Mouse (Mus musculus) CH12.LX (cell line): Measurements from ENCODE around the gene Abo. TPM values are rescaled to one million over a fixed set of nuclear protein-coding genes. Genes with fewer than 3 reads are reported as not detected.

Experiments used
- DNase-seq: peaks from one replicate; pipeline ENCODE4 v3.0.0-alpha.2; 2013; ENCODE audit errors: extremely low read depth
- H3K27ac ChIP-seq: 2 replicates; pipeline ENCODE4 v1.5.1; 2012; ENCODE audit warnings: low read depth, mild to moderate bottlenecking, control low read depth, moderate library complexity; ENCODE audit not compliant: insufficient read depth
- H3K27me3 ChIP-seq: replicated peaks from 2 replicates; pipeline ENCODE3; 2012; ENCODE audit warnings: inconsistent platforms
- H3K36me3 ChIP-seq, 2 experiments: replicated peaks in 1 of 2; 2 replicates each; pipeline versions ENCODE3 to v1.6.1; 2012; ENCODE audit warnings: inconsistent platforms in 1 of 2, low read length in 1 of 2, mild to moderate bottlenecking in 1 of 2, mixed read lengths in 1 of 2, moderate library complexity in 1 of 2; ENCODE audit not compliant: control insufficient read depth in 1 of 2, insufficient read depth in 1 of 2
- H3K4me1 ChIP-seq, 2 experiments: 2 replicates each; pipeline ENCODE4 v1.6.1; 2012; ENCODE audit warnings: inconsistent platforms in 1 of 2, moderate library complexity in 1 of 2; ENCODE audit not compliant: insufficient read depth in 2 of 2, control insufficient read depth in 1 of 2
- H3K4me2 ChIP-seq: 2 replicates; pipeline ENCODE4 v1.6.1; 2012; ENCODE audit warnings: low read depth, mild to moderate bottlenecking, control low read depth; ENCODE audit not compliant: poor library complexity, insufficient read depth, severe bottlenecking
- H3K4me3 ChIP-seq, 3 experiments: fragments of 150-350 bp in 1 of 3; sonication (generic) in 1 of 3; replicated peaks in 1 of 3; 2 replicates each; pipeline versions ENCODE3 to v1.5.1; 2011 to 2012; ENCODE audit warnings: low read depth in 2 of 3, low read length in 2 of 3, mild to moderate bottlenecking in 2 of 3, moderate library complexity in 2 of 3, control low read depth in 1 of 3, improper control_type of control experiment in 1 of 3, inconsistent platforms in 1 of 3, mixed read lengths in 1 of 3; ENCODE audit not compliant: poor library complexity in 1 of 3
- H3K79me2 ChIP-seq: replicated peaks from 2 replicates; pipeline ENCODE4 v1.6.1; 2012; ENCODE audit warnings: mild to moderate bottlenecking, moderate library complexity; ENCODE audit not compliant: control insufficient read depth, poor library complexity, insufficient read depth, severe bottlenecking; ENCODE audit errors: extremely low read depth
- H3K9ac ChIP-seq: 2 replicates; pipeline ENCODE4 v1.6.1; 2012; ENCODE audit warnings: low read depth, mild to moderate bottlenecking, control low read depth, moderate library complexity; ENCODE audit not compliant: insufficient read depth
- H3K9me3 ChIP-seq: replicated peaks from 2 replicates; pipeline ENCODE3; 2012; ENCODE audit warnings: low read length, inconsistent platforms, mixed read lengths
- CTCF ChIP-seq, 2 experiments: IDR thresholded peaks in 1 of 2; conservative IDR thresholded peaks in 1 of 2; 2 replicates each; pipeline ENCODE4 v1.5.1; 2011 to 2012; ENCODE audit warnings: low read depth in 2 of 2, low read length in 2 of 2, improper control_type of control experiment in 1 of 2, inconsistent platforms in 1 of 2, mild to moderate bottlenecking in 1 of 2, moderate library complexity in 1 of 2
- EP300 ChIP-seq: IDR thresholded peaks from 2 replicates; pipeline ENCODE4 v1.6.1; 2011; ENCODE audit warnings: low read length, improper control_type of control experiment
- GABPA ChIP-seq: IDR thresholded peaks from 2 replicates; pipeline ENCODE4 v1.6.1; 2012; ENCODE audit warnings: low read depth, low read length, improper control_type of control experiment, inconsistent platforms; ENCODE audit not compliant: insufficient replicate concordance
- HCFC1 ChIP-seq: IDR thresholded peaks from 2 replicates; pipeline ENCODE4 v1.6.1; 2012; ENCODE audit warnings: low read depth, mild to moderate bottlenecking, inconsistent platforms, low read length, improper control_type of control experiment
- KAT2A ChIP-seq: IDR thresholded peaks from 2 replicates; pipeline ENCODE4 v1.6.1; 2012; ENCODE audit warnings: low read length, improper control_type of control experiment, inconsistent platforms; ENCODE audit not compliant: insufficient replicate concordance
- MEF2A ChIP-seq: IDR thresholded peaks from 2 replicates; pipeline ENCODE4 v1.6.1; 2014; ENCODE audit warnings: low read depth, mild to moderate bottlenecking, inconsistent platforms, low read length, improper control_type of control experiment, borderline replicate concordance
- NRF1 ChIP-seq: IDR thresholded peaks from 2 replicates; pipeline ENCODE4 v1.6.1; 2014; ENCODE audit warnings: low read depth, mild to moderate bottlenecking, inconsistent platforms, low read length, improper control_type of control experiment, moderate library complexity
- SIN3A ChIP-seq: IDR thresholded peaks from 2 replicates; pipeline ENCODE4 v1.6.1; 2012; ENCODE audit warnings: low read length, improper control_type of control experiment, inconsistent platforms
- SMC3 ChIP-seq: IDR thresholded peaks from 2 replicates; pipeline ENCODE4 v1.6.1; 2011; ENCODE audit warnings: low read depth, low read length, improper control_type of control experiment
- UBTF ChIP-seq: IDR thresholded peaks from 2 replicates; pipeline ENCODE4 v1.6.1; 2012; ENCODE audit warnings: low read depth, mild to moderate bottlenecking, inconsistent platforms, low read length, improper control_type of control experiment, moderate library complexity
- USF1 ChIP-seq: IDR thresholded peaks from 2 replicates; pipeline ENCODE4 v1.6.1; 2014; ENCODE audit warnings: low read depth, mild to moderate bottlenecking, inconsistent platforms, low read length, improper control_type of control experiment
- ZKSCAN1 ChIP-seq: IDR thresholded peaks from 2 replicates; pipeline ENCODE4 v1.6.1; 2012; ENCODE audit warnings: low read depth, inconsistent platforms, low read length, improper control_type of control experiment, borderline replicate concordance
- ZMIZ1 ChIP-seq: IDR thresholded peaks from 2 replicates; pipeline ENCODE4 v1.6.1; 2012; ENCODE audit warnings: low read depth, mild to moderate bottlenecking, inconsistent platforms, low read length, improper control_type of control experiment
- dilution Hi-C: fragments of 300-500 bp; cut with MboI; formaldehyde crosslinking; loops from 2 replicates; pipeline ENCODE4 v1.14.3; 2020; ENCODE audit warnings: low sequenced_read_pairs; ENCODE audit not compliant: extremely low pct_unique_long_range_greater_than_20kb, extremely low pct_ligation_motif_present
- in situ Hi-C: fragments of 300-500 bp; cut with MboI; formaldehyde crosslinking; loops from 3 replicates; pipeline ENCODE4 v1.14.3; 2019; ENCODE audit warnings: low sequenced_read_pairs, low pct_ligation_motif_present, low pct_unique_long_range_greater_than_20kb, mixed read lengths
- polyA plus RNA-seq: library from polyadenylated mRNA; unstranded; fragments of >175 nt; gene quantifications from 2 replicates; pipeline ENCODE4 v1.2.1, GENCODE M21; 2012; ENCODE audit warnings: low read depth; ENCODE audit not compliant: insufficient read length
- total RNA-seq, 2 experiments: library from RNA; depleted of rRNA; stranded (reverse); fragments of 300-350 nt in 1 of 2; fragments of >200 nt in 1 of 2; gene quantifications; 2 replicates each; pipeline ENCODE4 v1.2.3; 2012 to 2014

Gene Abo
- total and polyA plus RNA-seq, 3 experiments = not detected

DNA sequence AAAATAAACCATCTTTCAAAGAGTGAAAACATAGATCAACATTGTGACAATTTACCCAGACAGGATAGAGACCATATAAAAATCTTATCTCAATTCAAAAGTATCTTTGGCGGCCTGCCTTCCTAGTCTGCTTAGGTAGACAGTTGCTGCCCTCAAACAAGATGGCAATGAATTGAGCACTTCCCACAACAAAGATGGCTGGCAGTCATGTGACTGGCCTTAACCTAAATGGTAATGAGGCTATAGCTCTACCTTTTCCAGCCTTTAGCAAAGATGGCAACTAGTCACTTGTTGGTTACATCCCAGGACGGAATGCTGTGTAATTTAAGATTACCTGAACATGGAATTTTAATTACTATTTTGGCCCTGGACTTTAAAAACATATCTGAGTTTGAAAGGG, 32.3 kb downstream of the Abo start:
- no peaks in the 10 kb centered on the region for H3K9me3 ChIP-seq
- DNase-seq = no peak
- H3K79me2 ChIP-seq = no peaks in the 10 kb centered on the region
- no peak overlapping the region for H3K27ac ChIP-seq
- no peaks in the 10 kb centered on the region for H3K36me3 ChIP-seq
- H3K4me1 ChIP-seq = peaks cover 0 to 4% of the 10 kb centered on the region in 2 experiments; a peak in 2 of 4 replicates
- no peak overlapping the region for H3K9ac ChIP-seq
- TF ChIP-seq MEF2A (no peak), NRF1 (peak; percentile 54; the same call in 1 of the 2 replicates), USF1 (peak; percentile 29)
- H3K27me3 ChIP-seq = peaks cover 7% of the 10 kb centered on the region
- in situ Hi-C loops (no loop called here), dilution Hi-C loops (no loop called here)
- H3K4me3 ChIP-seq = no peak overlapping the region
- H3K4me2 ChIP-seq = no peak overlapping the region

DNA sequence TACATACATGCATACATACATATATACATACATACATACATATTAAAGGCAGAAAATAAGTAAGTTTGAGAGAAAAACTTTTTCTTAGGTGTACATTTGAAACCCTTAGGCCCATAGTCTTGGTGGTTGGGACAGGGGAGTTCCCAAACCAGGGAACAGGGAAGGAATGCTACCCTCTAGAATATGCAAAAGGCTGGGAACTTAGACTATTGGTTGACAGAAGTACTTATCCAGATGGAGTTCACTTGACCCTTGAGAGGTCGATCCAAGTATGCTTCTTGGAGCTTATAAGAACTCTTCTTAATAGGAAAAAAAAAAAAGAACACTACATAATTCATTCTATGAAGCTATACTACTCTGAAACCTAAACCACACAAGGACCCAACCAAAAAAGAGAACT, 36.7 kb downstream of the Abo start:
- in situ Hi-C loops = no loop called here
- Histone ChIP-seq H3K27me3 (peaks cover 23% of the 10 kb centered on the region), H3K4me1 (no peaks in the 10 kb centered on the region), H3K79me2 (no peaks in the 10 kb centered on the region), H3K27ac (no peak overlapping the region), H3K9ac (no peak overlapping the region), H3K4me2 (no peak overlapping the region), H3K4me3 (no peak overlapping the region), H3K9me3 (no peaks in the 10 kb centered on the region), H3K36me3 (no peaks in the 10 kb centered on the region)
- dilution Hi-C loops = no loop called here
- DNase-seq = no peak
- no peak for TF ChIP-seq CTCF (conservative IDR thresholded peaks at IDR 0.05 in 1 of 2, IDR thresholded peaks at IDR 0.05 in 1 of 2; ENCODE audit: low read depth in 2 of 2, low read length in 2 of 2)
- TF ChIP-seq UBTF = no peak
- no peak for TF ChIP-seq HCFC1
- no peak for TF ChIP-seq GABPA
- TF ChIP-seq ZMIZ1 = no peak
- TF ChIP-seq ZKSCAN1 = no peak
- TF ChIP-seq MEF2A = no peak
- no peak for TF ChIP-seq SIN3A
- no peak for TF ChIP-seq SMC3
- no peak for TF ChIP-seq EP300
- TF ChIP-seq KAT2A = no peak

DNA sequence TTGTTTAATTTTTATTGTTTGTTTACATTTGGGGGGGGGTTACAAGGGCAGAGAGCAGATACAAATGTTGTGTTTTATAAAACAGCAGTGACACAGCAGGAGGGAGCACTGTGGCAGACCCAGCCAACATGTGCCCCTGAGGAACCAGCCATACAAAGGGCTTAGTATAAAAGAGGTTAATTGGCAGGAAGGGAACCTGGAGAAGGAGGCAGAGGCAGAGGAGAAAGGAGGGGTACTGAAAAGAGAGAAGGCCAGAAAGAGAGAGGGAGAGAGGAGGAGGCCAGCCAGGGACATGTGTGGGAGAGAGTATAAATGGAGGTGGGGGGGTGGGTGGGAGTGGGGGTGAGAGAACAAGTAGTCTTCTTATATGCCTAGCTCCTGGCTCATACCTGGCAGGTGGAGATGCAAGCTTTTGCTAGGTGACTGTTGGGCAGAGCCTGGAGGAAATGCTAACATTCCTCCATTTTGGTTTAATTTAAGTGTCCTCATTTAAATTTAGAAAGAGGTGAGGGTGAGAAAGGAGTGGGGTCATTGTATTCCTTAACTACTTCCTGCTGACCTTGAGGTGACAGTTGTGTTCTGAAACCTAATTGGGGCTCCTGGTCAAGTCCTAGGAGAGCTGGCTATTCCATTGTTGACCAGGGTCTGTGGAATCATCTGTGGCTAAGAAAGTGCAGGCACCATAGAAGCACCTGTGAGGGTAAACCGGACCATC, 37.4 kb downstream of the Abo start:
- TF ChIP-seq EP300 = no peak
- in situ Hi-C loops (no loop called here), dilution Hi-C loops (no loop called here)
- Histone ChIP-seq H3K27ac (no peak overlapping the region), H3K36me3 (no peaks in the 10 kb centered on the region), H3K27me3 (peaks cover 23% of the 10 kb centered on the region), H3K9me3 (no peaks in the 10 kb centered on the region), H3K79me2 (no peaks in the 10 kb centered on the region), H3K9ac (no peak overlapping the region), H3K4me1 (no peaks in the 10 kb centered on the region), H3K4me2 (no peak overlapping the region), H3K4me3 (no peak overlapping the region)
- no peak for DNase-seq

Other genes starting within 250 kb of the Abo start
- 0.88 and 1.2 TPM in 2 replicates for gene Fam69b, start 236.5 kb downstream of the Abo start, total RNA-seq (2012; rRNA removed)
- 0.16 TPM in 1 of 2 replicates, not detected in the other for gene Fam69b, start 236.5 kb downstream of the Abo start, total RNA-seq (2014; rRNA removed)
- gene Fam69b, start 236.5 kb downstream of the Abo start, polyA plus RNA-seq = not detected in 2 replicates
- not detected in 2 replicates for gene Lcn4, start 193.7 kb downstream of the Abo start, total RNA-seq (2012; rRNA removed)
- gene Lcn4, start 193.7 kb downstream of the Abo start, total RNA-seq (2014; rRNA removed) = not detected in 2 replicates
- gene Lcn4, start 193.7 kb downstream of the Abo start, polyA plus RNA-seq = not detected in 2 replicates
- 29.0 and 37.4 TPM in 2 replicates for gene Surf6, start 37.9 kb upstream of the Abo start, total RNA-seq (2012; rRNA removed)
- gene Surf6, start 37.9 kb upstream of the Abo start, total RNA-seq (2014; rRNA removed) = 34.8 and 37.7 TPM in 2 replicates
- gene Surf6, start 37.9 kb upstream of the Abo start, polyA plus RNA-seq = 47.5 and 52.1 TPM in 2 replicates
- 27.7 and 41.3 TPM in 2 replicates for gene Med22, start 45.7 kb upstream of the Abo start, total RNA-seq (2012; rRNA removed)
- 34.4 and 42.1 TPM in 2 replicates for gene Med22, start 45.7 kb upstream of the Abo start, total RNA-seq (2014; rRNA removed)
- gene Med22, start 45.7 kb upstream of the Abo start, polyA plus RNA-seq = 35.4 and 37.3 TPM in 2 replicates
- gene Rpl7a, start 45.8 kb upstream of the Abo start, total RNA-seq (2012; rRNA removed) = 3,395 and 3,529 TPM in 2 replicates
- 3,077 and 3,396 TPM in 2 replicates for gene Rpl7a, start 45.8 kb upstream of the Abo start, total RNA-seq (2014; rRNA removed)
- 1,126 and 1,142 TPM in 2 replicates for gene Rpl7a, start 45.8 kb upstream of the Abo start, polyA plus RNA-seq
- gene Surf2, start 51.4 kb upstream of the Abo start, total RNA-seq (2012; rRNA removed) = 28.7 and 36.9 TPM in 2 replicates
- gene Surf2, start 51.4 kb upstream of the Abo start, total RNA-seq (2014; rRNA removed) = 39.9 and 43.9 TPM in 2 replicates
- gene Surf2, start 51.4 kb upstream of the Abo start, polyA plus RNA-seq = 74.5 and 77.1 TPM in 2 replicates
- gene Surf1, start 51.6 kb upstream of the Abo start, total RNA-seq (2012; rRNA removed) = 58.7 and 64.6 TPM in 2 replicates
- gene Surf1, start 51.6 kb upstream of the Abo start, total RNA-seq (2014; rRNA removed) = 43.4 and 48.1 TPM in 2 replicates
- gene Surf1, start 51.6 kb upstream of the Abo start, polyA plus RNA-seq = 83.9 and 86.9 TPM in 2 replicates
- 140 and 168 TPM in 2 replicates for gene Surf4, start 68.9 kb upstream of the Abo start, total RNA-seq (2012; rRNA removed)
- 99.2 and 109 TPM in 2 replicates for gene Surf4, start 68.9 kb upstream of the Abo start, total RNA-seq (2014; rRNA removed)
- 143 and 161 TPM in 2 replicates for gene Surf4, start 68.9 kb upstream of the Abo start, polyA plus RNA-seq
- 0.08 and 0.13 TPM in 2 replicates for gene Stkld1, start 69.1 kb upstream of the Abo start, total RNA-seq (2012; rRNA removed)
- 0.19 TPM in 1 of 2 replicates, not detected in the other for gene Stkld1, start 69.1 kb upstream of the Abo start, total RNA-seq (2014; rRNA removed)
- gene Stkld1, start 69.1 kb upstream of the Abo start, polyA plus RNA-seq = 0.29 and 0.33 TPM in 2 replicates
- gene Rexo4, start 99.4 kb upstream of the Abo start, total RNA-seq (2012; rRNA removed) = 53.6 and 66.4 TPM in 2 replicates
- 67.2 and 69.1 TPM in 2 replicates for gene Rexo4, start 99.4 kb upstream of the Abo start, total RNA-seq (2014; rRNA removed)
- gene Rexo4, start 99.4 kb upstream of the Abo start, polyA plus RNA-seq = 74.8 and 83.4 TPM in 2 replicates
- 0.13 and 0.17 TPM in 2 replicates for gene Adamts13, start 108.4 kb upstream of the Abo start, total RNA-seq (2012; rRNA removed)
- gene Adamts13, start 108.4 kb upstream of the Abo start, total RNA-seq (2014; rRNA removed) = not detected in 2 replicates
- 0.17 TPM in 1 of 2 replicates, not detected in the other for gene Adamts13, start 108.4 kb upstream of the Abo start, polyA plus RNA-seq
- gene Cacfd1, start 144.9 kb upstream of the Abo start, total RNA-seq (2012; rRNA removed) = 9.9 and 10.3 TPM in 2 replicates
- gene Cacfd1, start 144.9 kb upstream of the Abo start, total RNA-seq (2014; rRNA removed) = 5.4 and 6.4 TPM in 2 replicates
- gene Cacfd1, start 144.9 kb upstream of the Abo start, polyA plus RNA-seq = 18.8 and 20.2 TPM in 2 replicates
- gene Slc2a6, start 163.0 kb upstream of the Abo start, total RNA-seq (2012; rRNA removed) = 49.8 and 55.9 TPM in 2 replicates
- gene Slc2a6, start 163.0 kb upstream of the Abo start, total RNA-seq (2014; rRNA removed) = 37.3 and 43.3 TPM in 2 replicates
- gene Slc2a6, start 163.0 kb upstream of the Abo start, polyA plus RNA-seq = 17.1 and 22.1 TPM in 2 replicates
- gene Mymk, start 207.2 kb upstream of the Abo start, total RNA-seq (2012; rRNA removed) = not detected in 2 replicates
- not detected in 2 replicates for gene Mymk, start 207.2 kb upstream of the Abo start, total RNA-seq (2014; rRNA removed)
- not detected in 2 replicates for gene Mymk, start 207.2 kb upstream of the Abo start, polyA plus RNA-seq
- gene Adamtsl2, start 214.4 kb upstream of the Abo start, total RNA-seq (2012; rRNA removed) = 0.13 TPM in 1 of 2 replicates, not detected in the other
- gene Adamtsl2, start 214.4 kb upstream of the Abo start, total RNA-seq (2014; rRNA removed) = not detected in 2 replicates
- not detected in 2 replicates for gene Adamtsl2, start 214.4 kb upstream of the Abo start, polyA plus RNA-seq